Mouse (Mus musculus) lung, embryonic 16.5 days (tissue): ENCODE measurements at regions not wholly inside any gene's neighbourhood (a gene's known extent, or its start where the extent isn't known, plus 50 kb on each side); places are given as distances from the start of the nearest gene placed in this dataset.
A peak's percentile ranks its signal among the peaks of the same experiment; 100 is the strongest.

Experiments
- ATAC-seq: fragments of 200-750 bp; cut with Nextera tagmentation; 2 replicates; pipeline ENCODE4 v1.8.0; 2017; ENCODE audit warnings: low read depth, mild to moderate bottlenecking, moderate library complexity
- H3K27ac ChIP-seq: fragments of 300-500 bp; sonication (generic); 2 replicates; pipeline ENCODE4 v1.5.1; 2014; ENCODE audit warnings: mild to moderate bottlenecking, control low read depth, low read length
- H3K27me3 ChIP-seq: fragments of 300-500 bp; sonication (generic); 2 replicates; pipeline ENCODE4 v1.6.1; 2014; ENCODE audit warnings: low read depth, low read length, mixed read lengths; ENCODE audit not compliant: control insufficient read depth, insufficient read depth
- H3K36me3 ChIP-seq: fragments of 300-500 bp; sonication (generic); 2 replicates; pipeline ENCODE4 v1.6.1; 2014; ENCODE audit warnings: low read length; ENCODE audit not compliant: control insufficient read depth, insufficient read depth
- H3K4me1 ChIP-seq: fragments of 300-500 bp; sonication (generic); replicated peaks from 2 replicates; pipeline ENCODE4 v1.6.1; 2014; ENCODE audit warnings: low read length, mixed read lengths; ENCODE audit not compliant: control insufficient read depth, insufficient read depth
- H3K4me2 ChIP-seq: fragments of 300-500 bp; sonication (generic); 2 replicates; pipeline ENCODE4 v1.6.1; 2014; ENCODE audit warnings: low read depth, low read length, control low read depth
- H3K4me3 ChIP-seq: fragments of 300-500 bp; sonication (generic); 2 replicates; pipeline ENCODE4 v1.5.1; 2014; ENCODE audit warnings: mild to moderate bottlenecking, low read length, control low read depth
- H3K9ac ChIP-seq: fragments of 300-500 bp; sonication (generic); 2 replicates; pipeline ENCODE4 v1.6.1; 2014; ENCODE audit warnings: low read length, control low read depth
- H3K9me3 ChIP-seq: fragments of 300-500 bp; sonication (generic); 2 replicates; pipeline ENCODE4 v1.6.1; 2016; ENCODE audit warnings: low read length; ENCODE audit not compliant: control insufficient read depth
- WGBS: fragments of 180-500 bp; shearing (Covaris S2); extraction: QIAGEN DNeasy Blood & Tissue Kit; methylation state at CpG from one replicate; pipeline ENCODE4 v1.1.7; 2014; 5-methylcytosine and 5-hydroxymethylcytosine counted together

DNA sequence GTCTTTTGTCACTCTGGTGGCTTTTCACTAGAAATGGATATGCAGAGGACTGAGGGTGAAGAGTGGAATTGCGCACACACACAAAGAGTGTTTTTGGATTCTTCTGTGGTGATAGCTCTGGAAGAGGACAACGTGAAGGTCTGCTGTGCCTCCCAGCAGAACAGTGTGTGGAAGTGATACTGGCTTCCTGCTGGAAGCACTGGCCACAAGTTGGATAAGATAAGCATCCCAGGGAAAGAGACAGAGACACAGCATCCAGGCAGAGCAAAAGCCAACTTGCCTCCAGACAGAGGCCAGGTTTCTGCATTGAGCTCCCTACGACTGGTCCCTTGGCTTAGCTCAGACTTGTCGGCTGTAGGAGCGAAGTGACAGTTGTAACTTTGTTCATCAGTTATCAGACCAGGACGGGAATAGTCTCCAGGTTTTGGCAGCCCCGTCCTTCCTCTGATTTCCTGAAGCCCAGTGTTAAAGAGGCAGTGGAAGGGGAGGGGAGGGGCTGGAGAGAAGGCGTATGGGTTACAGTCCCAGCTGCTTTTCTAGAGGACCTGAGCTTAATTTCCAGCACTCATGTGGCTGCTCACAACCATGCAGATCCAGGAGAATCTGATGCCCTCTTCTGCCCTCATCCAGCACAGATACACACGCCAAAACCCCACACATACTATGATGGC is 89.2 kb downstream of the Tmem170b start:
- Histone ChIP-seq H3K27ac (peak overlapping the region; percentile 68; the same call in 1 of the 2 replicates), H3K36me3 (no peaks in the 10 kb centered on the region), H3K4me1 (peaks cover 3% of the 10 kb centered on the region), H3K27me3 (no peaks in the 10 kb centered on the region), H3K4me2 (no peak overlapping the region), H3K9me3 (no peaks in the 10 kb centered on the region), H3K4me3 (no peak overlapping the region), H3K9ac (no peak overlapping the region)
- peak; percentile 25 for ATAC-seq
- WGBS = 47% methylated on average over 9 of the region's 9 CpGs

DNA sequence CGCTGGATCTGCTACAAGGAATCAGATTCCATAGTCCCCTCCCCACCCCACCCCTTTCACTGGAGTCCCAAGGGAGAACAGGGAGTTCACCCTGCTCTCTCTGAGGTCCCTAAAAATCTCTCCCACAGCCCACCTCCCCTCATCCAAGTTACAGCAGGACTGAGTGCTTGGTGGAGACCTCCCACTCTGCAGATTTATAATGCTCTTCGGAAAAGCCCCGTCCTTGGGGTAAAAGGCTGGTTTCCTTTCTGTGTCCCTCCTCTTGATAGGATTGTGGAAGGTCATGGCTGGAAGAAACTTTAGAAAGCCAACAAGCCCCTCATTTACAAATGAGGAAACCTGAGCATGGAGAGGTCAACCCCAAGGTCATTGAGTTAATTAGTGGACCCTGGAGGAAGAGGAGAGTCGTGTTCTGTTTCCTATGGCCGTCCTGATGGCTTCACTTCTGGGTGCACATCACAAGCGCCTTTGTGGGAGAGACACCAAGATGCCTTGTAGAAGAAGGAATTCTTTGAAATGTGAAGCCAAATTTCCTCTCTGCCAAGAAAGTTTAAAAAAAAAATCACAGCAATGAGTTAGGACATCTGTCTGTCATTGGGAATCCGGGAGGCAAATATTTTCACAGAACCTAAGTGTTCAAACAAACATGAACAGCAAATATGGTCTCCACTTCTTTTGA is 91.2 kb downstream of the Tmem170b start:
- Histone ChIP-seq H3K9ac (no peak overlapping the region), H3K4me3 (no peak overlapping the region), H3K27me3 (no peaks in the 10 kb centered on the region), H3K4me2 (no peak overlapping the region), H3K27ac (peak overlapping the region; percentile 75), H3K4me1 (peaks cover 3% of the 10 kb centered on the region), H3K9me3 (no peaks in the 10 kb centered on the region), H3K36me3 (no peaks in the 10 kb centered on the region)
- WGBS = 39% methylated on average over 7 of the region's 7 CpGs
- peak; percentile 80 for ATAC-seq

DNA sequence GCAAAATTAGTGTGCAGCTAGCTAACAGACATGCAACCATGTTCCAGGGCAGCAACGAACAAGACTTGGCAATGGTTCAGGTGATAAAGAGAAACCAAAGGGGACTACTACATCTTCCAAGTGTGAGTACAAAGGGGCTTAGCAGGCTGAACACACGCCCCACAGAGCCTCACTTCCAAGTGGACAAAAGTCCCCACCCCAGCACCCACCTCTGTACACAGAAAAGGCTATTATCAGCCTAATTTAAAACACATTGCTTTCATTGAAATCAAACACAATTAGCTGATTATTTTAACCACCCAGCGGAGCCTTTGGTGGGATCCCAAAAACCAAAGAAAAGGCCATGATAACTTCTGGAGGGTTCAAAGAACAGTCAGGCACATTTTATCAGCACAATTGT is 95.6 kb downstream of the Tmem170b start:
- 58% methylated on average over 3 of the region's 3 CpGs for WGBS
- H3K9ac ChIP-seq = no peak overlapping the region
- no peak for ATAC-seq
- H3K27ac ChIP-seq = no peak overlapping the region
- H3K4me2 ChIP-seq = no peak overlapping the region
- H3K4me1 ChIP-seq = peaks cover 13% of the 10 kb centered on the region
- H3K9me3 ChIP-seq = no peaks in the 10 kb centered on the region
- no peaks in the 10 kb centered on the region for H3K36me3 ChIP-seq
- no peaks in the 10 kb centered on the region for H3K27me3 ChIP-seq
- no peak overlapping the region for H3K4me3 ChIP-seq

DNA sequence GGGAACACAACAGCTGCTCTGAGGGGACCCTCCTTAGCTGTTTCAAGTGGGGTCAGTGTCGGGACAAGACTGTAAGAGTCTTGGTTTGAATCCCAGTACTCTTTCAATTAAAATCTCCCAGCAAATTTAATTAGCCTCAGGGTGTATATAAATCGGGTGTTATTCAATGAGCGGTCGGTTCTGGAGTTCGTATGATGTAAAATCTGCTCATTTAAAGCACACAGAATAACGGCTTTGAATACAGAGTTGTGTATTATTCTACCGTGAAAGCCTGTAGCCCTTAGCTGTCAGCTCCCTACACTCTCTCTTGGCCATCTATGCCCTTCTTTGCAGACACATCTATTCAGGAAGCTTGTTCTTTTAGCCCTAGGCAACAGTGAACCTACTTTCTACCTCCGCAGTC is 96.1 kb downstream of the Tmem170b start:
- Histone ChIP-seq H3K4me3 (no peak overlapping the region), H3K9ac (no peak overlapping the region), H3K36me3 (no peaks in the 10 kb centered on the region), H3K27me3 (no peaks in the 10 kb centered on the region), H3K27ac (no peak overlapping the region), H3K4me2 (no peak overlapping the region), H3K4me1 (peaks cover 13% of the 10 kb centered on the region), H3K9me3 (no peaks in the 10 kb centered on the region)
- 86% methylated on average over 8 of the region's 8 CpGs for WGBS
- ATAC-seq = no peak

DNA sequence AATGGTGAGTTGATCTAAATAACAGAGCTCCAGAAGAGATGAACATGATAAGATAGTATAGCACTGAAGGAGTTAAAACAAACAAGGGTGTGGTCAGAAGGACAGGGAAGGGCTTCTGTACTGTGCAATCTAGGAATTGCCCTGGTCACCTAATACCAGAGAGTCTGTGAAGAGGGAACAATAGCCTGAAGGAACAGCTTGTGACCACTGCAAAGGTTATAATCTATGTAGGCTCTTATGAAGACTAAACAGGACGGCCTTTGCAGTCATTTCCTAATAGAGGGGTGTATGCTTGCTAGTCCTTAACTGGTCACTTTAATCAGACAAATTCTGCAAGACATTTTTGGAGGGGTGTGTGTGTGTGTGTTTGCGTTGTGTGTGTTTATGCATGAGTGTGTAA is 97.5 kb downstream of the Tmem170b start:
- Histone ChIP-seq H3K4me3 (no peak overlapping the region), H3K27me3 (no peaks in the 10 kb centered on the region), H3K36me3 (no peaks in the 10 kb centered on the region), H3K27ac (peak overlapping the region; percentile 67), H3K9me3 (no peaks in the 10 kb centered on the region), H3K9ac (no peak overlapping the region), H3K4me1 (peaks cover 13% of the 10 kb centered on the region), H3K4me2 (no peak overlapping the region)
- ATAC-seq = peak; percentile 59
- WGBS = 50% methylated on average over 2 of the region's 2 CpGs

DNA sequence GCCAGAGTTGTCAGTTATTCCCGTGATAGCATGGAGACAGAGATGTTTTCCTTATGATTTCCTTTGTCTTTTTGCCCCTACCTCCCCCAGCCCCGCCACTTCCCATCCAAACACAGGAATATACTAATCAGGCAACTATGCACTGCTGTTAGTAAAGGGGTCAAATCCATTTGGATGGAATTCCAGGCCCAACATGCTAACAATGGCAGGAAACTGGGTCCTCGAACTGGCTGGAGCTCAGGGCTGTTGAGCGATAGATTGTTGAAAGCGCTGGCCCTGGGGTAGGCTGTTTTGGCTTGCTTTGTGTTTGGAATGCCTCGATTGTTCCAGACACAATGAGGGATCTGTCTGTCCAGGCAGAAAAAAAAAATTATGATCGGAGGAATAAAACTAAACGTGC is 97.9 kb downstream of the Tmem170b start:
- no peak overlapping the region for H3K9ac ChIP-seq
- H3K36me3 ChIP-seq = no peaks in the 10 kb centered on the region
- no peaks in the 10 kb centered on the region for H3K27me3 ChIP-seq
- ATAC-seq = peak; percentile 75
- no peaks in the 10 kb centered on the region for H3K9me3 ChIP-seq
- H3K4me1 ChIP-seq = peaks cover 13% of the 10 kb centered on the region
- no peak overlapping the region for H3K4me2 ChIP-seq
- 45% methylated on average over 8 of the region's 8 CpGs for WGBS
- no peak overlapping the region for H3K4me3 ChIP-seq
- peak overlapping the region; percentile 67 for H3K27ac ChIP-seq

DNA sequence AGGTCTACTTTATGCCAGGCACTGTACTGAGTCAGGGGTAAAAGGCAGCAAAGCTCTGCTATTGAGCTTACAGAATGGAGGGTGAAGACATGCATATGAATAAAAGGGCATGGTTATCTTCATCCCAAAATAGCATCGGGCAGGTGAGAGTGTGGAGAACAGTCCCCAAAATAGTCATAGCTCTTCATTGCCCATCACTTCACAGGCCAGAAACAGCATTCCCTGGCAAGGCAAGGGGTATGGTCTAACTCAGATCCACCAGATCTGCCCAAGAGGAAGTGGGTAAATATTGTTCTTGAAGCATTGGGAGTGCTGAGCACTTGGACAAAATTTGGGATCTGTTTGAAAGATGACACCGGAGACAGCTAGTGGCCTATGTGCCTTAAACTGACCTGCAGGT is 99.1 kb downstream of the Tmem170b start:
- Histone ChIP-seq H3K9ac (no peak overlapping the region), H3K9me3 (no peaks in the 10 kb centered on the region), H3K36me3 (no peaks in the 10 kb centered on the region), H3K4me2 (no peak overlapping the region), H3K27ac (no peak overlapping the region), H3K4me3 (no peak overlapping the region), H3K27me3 (no peaks in the 10 kb centered on the region), H3K4me1 (peaks cover 13% of the 10 kb centered on the region)
- ATAC-seq = no peak
- 92% methylated on average over 2 of the region's 2 CpGs for WGBS

DNA sequence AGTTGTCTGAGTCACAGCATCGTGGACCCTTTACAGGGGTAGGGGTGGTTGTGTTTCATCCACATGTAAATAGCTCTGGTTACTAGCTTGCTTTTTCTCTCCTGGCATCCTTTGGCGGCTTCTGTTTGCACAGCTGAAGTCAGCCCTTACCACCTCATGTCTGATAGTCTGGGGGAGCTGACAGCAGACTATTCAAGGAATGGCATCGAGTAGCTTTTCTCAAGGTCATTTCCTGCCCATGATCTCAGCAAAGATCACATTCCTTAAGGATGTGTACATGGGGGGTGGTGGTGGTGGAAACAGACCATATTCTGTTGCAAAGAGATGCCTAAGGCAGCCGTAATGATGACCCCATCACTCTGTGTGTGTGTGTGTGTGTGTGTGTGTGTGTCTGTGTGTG is 99.9 kb downstream of the Tmem170b start:
- H3K27ac ChIP-seq = peak overlapping the region; percentile 58
- H3K9ac ChIP-seq = no peak overlapping the region
- ATAC-seq = peak; percentile 40
- H3K4me1 ChIP-seq = peaks cover 13% of the 10 kb centered on the region
- no peak overlapping the region for H3K4me3 ChIP-seq
- no peaks in the 10 kb centered on the region for H3K9me3 ChIP-seq
- H3K27me3 ChIP-seq = no peaks in the 10 kb centered on the region
- H3K4me2 ChIP-seq = no peak overlapping the region
- H3K36me3 ChIP-seq = no peaks in the 10 kb centered on the region
- WGBS = 19% methylated on average over 4 of the region's 4 CpGs

DNA sequence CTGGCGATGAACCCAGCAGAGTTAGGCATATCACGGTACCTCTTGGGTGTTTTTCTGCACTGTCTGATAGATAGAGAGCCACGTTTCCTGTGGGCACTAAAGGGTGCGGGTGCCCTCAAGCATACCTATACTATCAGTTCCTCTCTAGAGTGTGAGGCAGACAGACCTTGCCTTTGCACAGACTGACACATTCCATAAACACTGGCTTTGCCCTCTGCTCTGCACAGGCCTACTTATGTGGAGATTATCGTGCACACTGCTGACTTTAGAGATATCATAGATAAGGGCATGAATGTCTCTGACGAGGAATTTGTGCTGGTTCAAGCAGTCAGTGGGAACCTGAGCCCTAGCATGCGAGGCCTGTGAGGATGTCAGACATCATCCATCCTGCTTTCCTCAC is 102.1 kb downstream of the Tmem170b start:
- Histone ChIP-seq H3K9ac (no peak overlapping the region), H3K36me3 (no peaks in the 10 kb centered on the region), H3K9me3 (no peaks in the 10 kb centered on the region), H3K27ac (no peak overlapping the region), H3K4me2 (no peak overlapping the region), H3K27me3 (no peaks in the 10 kb centered on the region), H3K4me1 (peaks cover 13% of the 10 kb centered on the region), H3K4me3 (no peak overlapping the region)
- WGBS = 42% methylated on average over 7 of the region's 7 CpGs
- ATAC-seq = no peak
